8 mouse cellular contexts compared by ENCODE assay signal in the genomic region with DNA sequence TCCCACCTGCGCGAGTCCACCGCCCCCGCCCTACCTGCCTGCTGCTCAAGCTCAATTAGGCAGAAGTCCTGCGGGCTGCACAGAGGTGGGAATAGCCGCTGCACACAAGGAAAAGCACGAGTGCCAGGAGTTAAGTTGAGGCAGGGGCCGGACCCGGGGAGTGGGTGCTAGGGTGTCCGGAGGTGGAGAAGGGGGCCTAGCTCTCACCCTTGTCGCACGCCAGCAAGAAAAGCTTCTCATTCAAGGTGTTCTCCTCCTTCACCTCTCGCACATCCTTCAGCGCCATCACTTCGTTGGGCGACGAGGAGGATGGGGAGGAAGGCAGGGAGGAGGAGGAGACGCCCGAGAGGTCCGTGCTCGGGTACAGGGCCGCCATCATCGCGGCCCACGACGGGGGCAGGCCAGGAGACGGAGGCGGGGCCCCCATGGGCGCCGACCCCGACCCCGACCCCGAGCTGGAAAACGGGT. TPM values are rescaled to one million over a fixed set of nuclear protein-coding genes. Genes with fewer than 3 reads are reported as not detected.
DNase-seq lines count a peak whose midpoint lies in the region; ATAC-seq lines count a peak whose summit lies in the region.

No protein-coding gene starts in this region.

- H3K27me3 ChIP-seq in kidney, embryonic 14.5 days (ENCODE audit: control insufficient read depth, insufficient read depth, low read length), result peaks cover 12% of the 10 kb centered on the region
- H3K27me3 ChIP-seq in liver, embryonic 16.5 days (ENCODE audit: control insufficient read depth, insufficient read depth, low read depth, low read length), result peaks cover 22% of the 10 kb centered on the region

- no peak overlapping the region for H3K27ac ChIP-seq in kidney, embryonic 14.5 days (ENCODE audit: low read depth, low read length)
- H3K27ac ChIP-seq in liver, embryonic 16.5 days (ENCODE audit: low read length), result no peak overlapping the region

- H3K9me3 ChIP-seq in kidney, embryonic 14.5 days (ENCODE audit: control insufficient read depth, low read length), result no peaks in the 10 kb centered on the region
- no peaks in the 10 kb centered on the region for H3K9me3 ChIP-seq in liver, embryonic 16.5 days (replicated peaks; ENCODE audit: control insufficient read depth, low read length)

- no peaks in the 10 kb centered on the region for H3K4me1 ChIP-seq in kidney, embryonic 14.5 days (ENCODE audit: control insufficient read depth, insufficient read depth, low read length)
- H3K4me1 ChIP-seq in liver, embryonic 16.5 days (ENCODE audit: control insufficient read depth, low read depth, low read length), result peaks cover 2% of the 10 kb centered on the region

- H3K4me2 ChIP-seq in kidney, embryonic 14.5 days (replicated peaks; ENCODE audit: low read depth, low read length), result peak overlapping the region; percentile 98
- H3K4me2 ChIP-seq in liver, embryonic 16.5 days (ENCODE audit: low read depth, low read length), result peak overlapping the region; percentile 87

- 1% methylated on average over 34 of the region's 34 CpGs for WGBS in kidney, embryonic 14.5 days
- 4% methylated on average over 28 of the region's 34 CpGs for WGBS in liver, embryonic 16.5 days (ENCODE audit: insufficient replicate concordance)

- H3K36me3 ChIP-seq in kidney, embryonic 14.5 days (ENCODE audit: control insufficient read depth, insufficient read depth, low read length), result no peaks in the 10 kb centered on the region
- no peaks in the 10 kb centered on the region for H3K36me3 ChIP-seq in liver, embryonic 16.5 days (ENCODE audit: control insufficient read depth, insufficient read depth)

- peak overlapping the region; percentile 81 for H3K4me3 ChIP-seq in kidney, embryonic 14.5 days (ENCODE audit: low read length)
- H3K4me3 ChIP-seq in liver, embryonic 16.5 days (ENCODE audit: low read depth, low read length), result peak overlapping the region; percentile 68

- ATAC-seq in kidney, embryonic 14.5 days (ENCODE audit: low FRiP score, low TSS enrichment), result peak; percentile 65
- ATAC-seq in liver, embryonic 16.5 days (ENCODE audit: low read depth), result peak; percentile 40

- H3K9ac ChIP-seq in kidney, embryonic 14.5 days (ENCODE audit: low read depth, low read length), result peak overlapping the region; percentile 79
- H3K9ac ChIP-seq in liver, embryonic 16.5 days (ENCODE audit: low read depth, low read length), result peak overlapping the region; percentile 61

- DNase-seq in thymus, postnatal 4 days, result peak; percentile 14
- no peak for DNase-seq in thymus, adult 18-20 months
- DNase-seq in cerebellum, postnatal 25 days, result peak; percentile 57 to 61
- peak; percentile 10 to 11 for DNase-seq in heart, adult 9 months (ENCODE audit: low spot score in 2 of 2)
- DNase-seq in right cerebral cortex, postnatal 36 days (ENCODE audit: low spot score in 2 of 2), result peak; percentile 8 to 17
- no peak for DNase-seq in natural killer cell, adult 2 months (ENCODE audit: low spot score in 2 of 2)

RNA-seq across cellular contexts. Expression of gene Trpc1, which starts 0.7 kb away (rescaled TPM):
- 3.4 and 4.8 TPM in 2 replicates for polyA plus RNA-seq in kidney, embryonic 14.5 days (2014; fragmentation: Nextera tagmentation; extraction: Ambion mirVana)
- 0.56 and 0.64 TPM in 2 replicates for polyA plus RNA-seq in liver, embryonic 16.5 days (2015; fragmentation: Nextera tagmentation; extraction: Ambion mirVana)

Comparison
In these comparisons a context has a peak if more than half of its experiments do, and no peak if none do; other contexts are left out.
1. DNase-seq: peak in thymus, postnatal 4 days (single experiment), cerebellum, postnatal 25 days (2 of 2), heart, adult 9 months (2 of 2) and right cerebral cortex, postnatal 36 days (2 of 2); none in thymus, adult 18-20 months (0 of 2) and natural killer cell, adult 2 months (0 of 2).